Mouse (Mus musculus) intestine, embryonic 16.5 days (tissue): ENCODE results near the gene Phkg1. TPM values are rescaled to one million over a fixed set of nuclear protein-coding genes. Genes with fewer than 3 reads are reported as not detected.
"Not testable (repeated sequence)": the region's sequence is repeated elsewhere in the genome, so short reads cannot be mapped to it uniquely, and the experiment has no call there.

Source experiments
- ATAC-seq: fragments of 200-750 bp; cut with Nextera tagmentation; 2 replicates; pipeline ENCODE4 v1.8.0; 2017; ENCODE audit warnings: moderate TSS enrichment, moderate library complexity
- H3K27ac ChIP-seq: fragments of 300-500 bp; sonication (generic); 2 replicates; pipeline ENCODE4 v1.5.1; 2014; ENCODE audit warnings: mild to moderate bottlenecking, low read length
- H3K27me3 ChIP-seq: fragments of 300-500 bp; sonication (generic); replicated peaks from 2 replicates; pipeline ENCODE4 v1.6.1; 2014; ENCODE audit warnings: low read length, control low read depth, mixed read lengths; ENCODE audit not compliant: control insufficient read depth, insufficient read depth
- H3K36me3 ChIP-seq: fragments of 300-500 bp; sonication (generic); 2 replicates; pipeline ENCODE4 v1.6.1; 2014; ENCODE audit warnings: low read length, control low read depth; ENCODE audit not compliant: control insufficient read depth, insufficient read depth
- H3K4me1 ChIP-seq: fragments of 300-500 bp; sonication (generic); 2 replicates; pipeline ENCODE4 v1.6.1; 2014; ENCODE audit warnings: low read length, control low read depth, mixed read lengths; ENCODE audit not compliant: control insufficient read depth, insufficient read depth
- H3K4me2 ChIP-seq: fragments of 300-500 bp; sonication (generic); 2 replicates; pipeline ENCODE4 v1.6.1; 2014; ENCODE audit warnings: low read depth, low read length, control low read depth
- H3K4me3 ChIP-seq: fragments of 300-500 bp; sonication (generic); 2 replicates; pipeline ENCODE4 v1.5.1; 2014; ENCODE audit warnings: mild to moderate bottlenecking, low read length
- H3K9ac ChIP-seq: fragments of 300-500 bp; sonication (generic); 2 replicates; pipeline ENCODE4 v1.6.1; 2014; ENCODE audit warnings: low read depth, low read length
- H3K9me3 ChIP-seq: fragments of 300-500 bp; sonication (generic); 2 replicates; pipeline ENCODE4 v1.6.1; 2016; ENCODE audit warnings: low read length, control low read depth; ENCODE audit not compliant: control insufficient read depth
- WGBS: fragments of 180-500 bp; shearing (Covaris S2); extraction: QIAGEN DNeasy Blood & Tissue Kit; methylation state at CpG from one replicate; pipeline ENCODE4 v1.1.7; 2014; 5-methylcytosine and 5-hydroxymethylcytosine counted together
- polyA plus RNA-seq: library from polyadenylated mRNA; unstranded; fragments of >200 nt; fragmentation: Nextera tagmentation; extraction: Ambion mirVana; gene quantifications from 2 replicates; pipeline ENCODE4 v1.2.1, GENCODE M21; 2015

Phkg1 gene
- polyA plus RNA-seq, 1 experiment from 2014 or later: 0.11 TPM

DNA sequence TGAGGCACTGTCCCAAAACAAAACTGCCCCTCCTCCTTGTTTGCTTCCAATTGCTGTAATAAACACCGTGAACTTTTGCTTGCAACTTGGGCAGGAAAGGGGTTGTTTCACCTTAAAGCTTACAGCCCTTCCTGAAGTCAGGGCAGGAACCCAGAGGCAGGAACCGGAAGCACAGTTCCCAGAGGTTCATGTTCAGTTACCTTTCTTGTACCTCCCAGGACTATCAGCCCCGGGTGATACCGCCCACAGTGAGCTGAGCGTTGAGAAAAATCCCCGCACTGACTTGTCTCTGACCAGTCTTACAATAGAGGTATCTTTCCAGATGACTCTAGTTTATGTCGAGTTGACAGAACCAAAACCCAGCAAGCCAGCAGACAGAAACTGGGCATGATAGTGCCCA, 11.2 kb upstream of the Phkg1 start:
- Histone ChIP-seq H3K27ac (no peak overlapping the region), H3K4me3 (no peak overlapping the region), H3K9ac (no peak overlapping the region), H3K27me3 (no peaks in the 10 kb centered on the region), H3K36me3 (no peaks in the 10 kb centered on the region), H3K4me2 (no peak overlapping the region), H3K9me3 (no peaks in the 10 kb centered on the region), H3K4me1 (peaks cover 5% of the 10 kb centered on the region; the same call in 1 of the 2 replicates)
- WGBS: 80% methylated on average over 7 of the region's 7 CpGs
- no peak for ATAC-seq

DNA sequence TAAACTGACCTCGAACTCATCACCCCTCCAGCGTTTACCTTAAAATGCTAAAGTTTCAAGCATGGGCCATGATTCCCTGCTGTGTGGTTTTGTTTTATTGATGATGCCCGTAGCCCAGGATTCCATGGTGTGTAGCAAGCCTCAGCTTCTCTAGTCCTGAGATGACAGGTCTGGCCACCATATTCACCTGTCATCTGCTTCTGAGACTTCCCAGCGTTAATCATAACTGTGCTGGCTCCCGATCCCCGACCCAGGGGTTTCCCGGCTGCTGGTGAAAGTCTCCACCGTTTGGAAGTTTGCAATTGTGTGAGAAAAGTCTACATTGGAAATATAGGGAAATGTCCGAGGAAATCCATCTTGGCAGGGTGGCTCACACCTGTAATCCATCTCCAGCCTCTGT, 10.8 kb upstream of the Phkg1 start:
- Histone ChIP-seq H3K27ac (no peak overlapping the region), H3K4me3 (peak overlapping the region; percentile 82), H3K9me3 (no peaks in the 10 kb centered on the region), H3K36me3 (no peaks in the 10 kb centered on the region), H3K4me1 (peaks cover 5% of the 10 kb centered on the region; the same call in 1 of the 2 replicates), H3K27me3 (no peaks in the 10 kb centered on the region), H3K9ac (0 out of 2 replicates have a peak overlapping the region, but pooled peaks have one; percentile 80), H3K4me2 (peak overlapping the region; percentile 90)
- no peak for ATAC-seq
- WGBS: 72% methylated on average over 9 of the region's 9 CpGs

DNA sequence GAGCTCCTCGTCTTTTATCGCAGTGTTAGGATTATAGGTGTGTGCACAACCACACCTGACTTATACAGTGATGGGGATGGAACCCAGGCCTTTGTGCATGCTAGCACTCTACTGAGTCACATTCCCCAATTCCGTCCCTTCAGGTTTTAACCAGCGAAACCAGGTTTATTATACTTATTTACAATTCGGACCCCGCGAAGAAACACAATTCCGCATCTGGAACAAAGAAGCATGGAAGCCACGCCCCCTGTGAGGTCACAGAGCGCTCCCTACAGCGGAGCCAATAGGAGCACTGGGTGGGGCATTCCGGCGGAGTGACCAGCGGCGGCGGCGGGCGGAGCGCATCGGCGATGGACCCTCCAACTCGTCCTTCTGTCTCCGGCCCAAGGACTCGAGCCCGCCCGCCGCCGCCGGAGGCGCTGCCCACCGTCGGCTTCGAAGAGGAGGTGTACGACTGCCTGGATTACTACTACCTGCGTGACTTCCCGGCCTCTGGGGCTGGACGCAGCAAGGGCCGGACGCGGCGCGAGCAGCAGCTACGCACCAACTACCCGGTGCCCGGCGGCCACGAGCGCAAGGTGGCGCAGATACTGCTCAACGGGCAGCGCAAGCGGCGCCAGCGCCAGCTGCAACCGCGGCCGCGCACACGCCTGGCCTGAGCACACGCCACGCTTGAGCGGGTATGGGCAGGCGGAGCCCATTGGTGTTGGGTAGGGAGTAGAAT, 10.1 kb upstream of the Phkg1 start, which contains the start of gene Nupr1l:
Gene Nupr1l, plus strand, starts transcription at position 299 of the 724 bp plus-strand sequence.
- no peaks in the 10 kb centered on the region for H3K36me3 ChIP-seq
- WGBS: under 1% methylated on average over 63 of the region's 63 CpGs
- H3K27me3 ChIP-seq: no peaks in the 10 kb centered on the region
- H3K27ac ChIP-seq: peak within 1 kb of the TSS; percentile 83
- peak within 1 kb of the TSS; percentile 82 for H3K4me3 ChIP-seq
- H3K9me3 ChIP-seq: no peaks in the 10 kb centered on the region
- H3K4me1 ChIP-seq: peaks cover 5% of the 10 kb centered on the region; the same call in 1 of the 2 replicates
- H3K4me2 ChIP-seq: peak within 1 kb of the TSS; percentile 90
- ATAC-seq: peak; percentile 99
- peak within 1 kb of the TSS; percentile 80 for H3K9ac ChIP-seq

DNA sequence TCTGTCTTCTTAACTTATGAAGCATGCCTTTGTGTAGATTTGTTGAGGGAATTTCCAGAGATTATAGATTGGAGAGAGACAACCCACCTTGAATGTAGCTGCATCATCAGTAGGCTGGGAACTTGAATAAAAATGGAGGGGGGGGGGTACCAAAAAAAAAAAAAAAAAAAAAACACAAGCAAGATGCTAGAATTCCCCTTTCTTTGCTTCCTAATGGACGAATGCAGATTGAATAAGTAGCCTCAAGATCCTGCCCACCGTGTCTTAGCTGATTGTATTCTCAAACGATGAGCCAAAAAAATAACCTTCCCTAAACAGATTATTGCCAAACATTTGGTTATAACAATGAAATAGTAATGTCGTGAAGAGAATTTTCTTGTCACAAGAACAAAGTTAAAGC, 9.4 kb upstream of the Phkg1 start:
- 27% methylated on average over 4 of the region's 4 CpGs for WGBS
- H3K36me3 ChIP-seq: no peaks in the 10 kb centered on the region
- no peak for ATAC-seq
- no peaks in the 10 kb centered on the region for H3K9me3 ChIP-seq
- H3K4me1 ChIP-seq: peaks cover 5% of the 10 kb centered on the region; the same call in 1 of the 2 replicates
- H3K9ac ChIP-seq: peak overlapping the region; percentile 80
- no peaks in the 10 kb centered on the region for H3K27me3 ChIP-seq
- peak overlapping the region; percentile 90 for H3K4me2 ChIP-seq
- no peak overlapping the region for H3K27ac ChIP-seq
- H3K4me3 ChIP-seq: peak overlapping the region; percentile 82

DNA sequence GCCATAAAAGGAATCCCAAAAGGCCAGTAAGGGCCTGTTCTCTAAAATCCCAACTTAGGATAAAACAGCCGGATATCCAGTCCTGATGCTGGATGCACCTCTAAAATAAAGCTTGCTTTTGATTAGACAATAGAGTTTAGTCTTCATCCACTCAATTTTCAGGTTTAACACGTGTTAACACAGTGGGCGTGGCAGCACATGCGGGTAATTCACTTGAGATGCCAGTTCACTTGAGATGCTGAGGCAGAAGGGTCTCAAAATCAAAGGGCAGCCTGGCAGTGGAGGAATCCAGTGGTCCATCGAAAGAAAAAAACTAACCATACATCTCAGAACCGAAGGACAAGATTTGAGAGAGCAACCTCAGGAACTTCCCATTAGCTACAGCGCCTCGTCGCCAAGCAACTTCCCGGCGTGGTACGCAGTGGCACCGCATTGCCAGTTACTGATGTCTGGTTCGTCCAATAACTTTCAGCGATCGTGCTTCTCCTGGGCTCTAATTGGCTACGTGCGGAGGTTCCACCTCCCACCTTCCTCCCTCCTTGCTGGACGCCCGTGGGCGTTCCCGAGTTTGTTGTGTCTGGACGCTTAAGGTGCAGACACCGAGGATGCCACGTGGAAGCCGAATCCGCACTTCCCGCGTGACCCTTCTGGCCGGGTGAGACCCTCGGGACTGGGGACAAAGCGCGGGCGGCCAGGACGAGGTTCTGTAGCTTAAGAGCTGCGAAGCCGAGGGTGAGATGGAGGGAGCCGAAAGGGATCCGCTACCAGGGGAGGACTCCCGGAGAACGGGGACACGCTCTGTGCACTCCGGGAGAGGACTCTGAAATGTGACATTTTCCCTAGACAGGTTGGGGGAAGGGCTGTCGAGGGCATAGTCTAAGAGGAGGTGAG, 2.9 kb downstream of the Phkg1 start, which contains the start of gene Zbed5:
Gene Zbed5, plus strand, starts transcription at position 526 of the 891 bp plus-strand sequence.
- Histone ChIP-seq H3K27ac (no peak within 1 kb of the TSS), H3K36me3 (no peaks in the 10 kb centered on the region), H3K4me3 (peak within 1 kb of the TSS; percentile 65), H3K9me3 (no peaks in the 10 kb centered on the region), H3K4me2 (peak within 1 kb of the TSS; percentile 68), H3K9ac (peak within 1 kb of the TSS; percentile 67), H3K27me3 (no peaks in the 10 kb centered on the region), H3K4me1 (peaks cover 3% of the 10 kb centered on the region; the same call in 1 of the 2 replicates)
- WGBS: 2% methylated on average over 44 of the region's 44 CpGs
- peak; percentile 100 for ATAC-seq

DNA sequence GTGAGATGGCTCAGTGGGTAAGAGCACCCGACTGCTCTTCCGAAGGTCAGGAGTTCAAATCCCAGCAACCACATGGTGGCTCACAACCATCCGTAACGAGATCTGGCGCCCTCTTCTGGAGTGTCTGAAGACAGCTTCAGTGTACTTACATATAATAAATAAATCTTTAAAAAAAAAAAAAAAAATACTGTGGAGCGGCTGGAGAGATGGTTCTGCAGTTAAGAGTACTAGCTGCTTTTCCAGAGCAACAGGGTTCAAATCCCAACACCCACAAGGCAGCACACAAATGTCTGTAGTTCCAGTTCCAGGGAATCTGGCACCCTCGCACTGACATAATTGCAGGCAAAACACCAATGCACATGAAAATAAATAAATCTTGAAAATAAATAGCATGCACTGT, 8.0 kb downstream of the Phkg1 start:
- H3K27me3 ChIP-seq, H3K27ac ChIP-seq, H3K4me3 ChIP-seq, H3K4me1 ChIP-seq, H3K36me3 ChIP-seq, H3K9me3 ChIP-seq, H3K4me2 ChIP-seq, ATAC-seq, H3K9ac ChIP-seq: not testable (repeated sequence)
- 78% methylated on average over 2 of the region's 7 CpGs for WGBS

DNA sequence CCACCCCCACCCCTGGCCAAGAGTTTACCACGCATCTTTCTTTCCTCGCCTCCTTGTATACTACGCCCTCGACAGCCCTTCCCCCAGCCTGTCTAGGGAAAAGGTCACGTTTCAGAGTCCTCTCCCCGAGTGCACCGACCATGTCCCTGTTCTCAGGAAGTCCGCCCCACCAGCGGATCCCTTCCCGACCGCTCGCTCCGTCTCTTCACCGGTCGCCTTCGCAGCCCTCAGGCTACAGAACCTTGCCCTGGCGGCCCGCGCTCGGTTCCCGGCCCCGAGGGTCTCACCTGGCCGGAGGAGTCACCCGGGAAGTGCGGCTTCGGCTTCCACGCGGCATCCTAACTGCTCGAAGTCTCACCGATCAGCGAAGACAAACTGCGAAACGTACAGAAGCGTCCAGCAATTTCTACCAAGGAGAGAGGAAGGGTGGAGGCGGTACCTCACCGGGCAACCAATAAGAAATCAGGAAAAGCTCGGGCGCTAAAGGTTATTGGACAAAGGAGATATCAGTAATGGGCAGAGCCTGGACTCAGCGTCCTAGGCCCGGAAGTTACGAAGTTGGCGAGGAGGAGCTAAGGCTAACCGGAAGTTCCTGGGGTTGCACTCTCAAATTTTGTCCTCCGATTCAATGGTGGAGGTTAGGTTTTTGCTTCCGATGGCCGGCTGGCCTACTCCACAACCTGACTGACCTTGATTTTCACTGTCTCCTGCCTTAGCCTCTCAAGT, 11.3 kb downstream of the Phkg1 start, which contains the start of gene Chchd2:
Gene Chchd2, minus strand, starts transcription at position 560 of the 726 bp plus-strand sequence.
- Histone ChIP-seq H3K36me3 (0 out of 2 replicates have a peak, but pooled peaks cover 2% of the 10 kb centered on the region), H3K9me3 (no peaks in the 10 kb centered on the region), H3K4me3 (peak within 1 kb of the TSS; percentile 83), H3K4me1 (0 out of 2 replicates have a peak, but pooled peaks cover 3% of the 10 kb centered on the region), H3K27me3 (no peaks in the 10 kb centered on the region), H3K4me2 (peak within 1 kb of the TSS; percentile 81), H3K27ac (peak within 1 kb of the TSS; percentile 96), H3K9ac (peak within 1 kb of the TSS; percentile 93)
- peak; percentile 99 for ATAC-seq
- under 1% methylated on average over 46 of the region's 46 CpGs for WGBS

DNA sequence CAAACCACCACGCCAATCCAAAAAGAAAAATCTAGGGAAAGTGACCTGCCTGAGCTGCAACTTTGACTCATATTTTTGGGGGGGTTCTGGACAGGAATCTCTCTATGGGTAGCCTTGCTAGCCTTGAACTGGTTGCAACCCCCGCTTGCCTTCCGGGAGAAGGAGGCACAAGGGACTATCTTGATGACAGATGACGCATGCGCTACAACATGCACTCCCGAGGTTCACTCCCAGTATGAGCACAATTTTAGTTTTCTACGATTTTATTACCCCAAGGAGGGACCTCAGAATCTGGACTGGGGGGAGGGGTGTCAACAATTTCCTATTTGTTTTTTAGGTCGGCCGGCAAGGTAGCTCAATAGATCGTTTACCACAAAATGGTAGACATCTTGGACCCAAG, 12.1 kb downstream of the Phkg1 start:
- ATAC-seq: no peak
- H3K27ac ChIP-seq: peak overlapping the region; percentile 96
- H3K36me3 ChIP-seq: peaks cover 8% of the 10 kb centered on the region
- 0 out of 2 replicates have a peak, but pooled peaks cover 3% of the 10 kb centered on the region for H3K4me1 ChIP-seq
- peak overlapping the region; percentile 83 for H3K4me3 ChIP-seq
- peak overlapping the region; percentile 81 for H3K4me2 ChIP-seq
- H3K27me3 ChIP-seq: no peaks in the 10 kb centered on the region
- 29% methylated on average over 10 of the region's 10 CpGs for WGBS
- peak overlapping the region; percentile 93 for H3K9ac ChIP-seq
- no peaks in the 10 kb centered on the region for H3K9me3 ChIP-seq
